Mouse (Mus musculus) liver, adult 2 months (tissue): ENCODE results near the gene Trappc3. TPM values are rescaled to one million over a fixed set of nuclear protein-coding genes. Genes with fewer than 3 reads are reported as not detected.

Experiments
- DNase-seq: peaks from one replicate; pipeline ENCODE4 v3.0.0-alpha.2; 2011; ENCODE audit warnings: low read depth, low spot score; ENCODE audit errors: extremely low read depth
- H3K27ac ChIP-seq: fragments of 200-500 bp; replicated peaks from 2 replicates; pipeline ENCODE4 v1.5.1; 2012; ENCODE audit warnings: low read depth, mild to moderate bottlenecking, control low read depth, inconsistent platforms, low read length; ENCODE audit not compliant: insufficient read depth
- H3K27me3 ChIP-seq: fragments of 200-500 bp; 2 replicates; pipeline ENCODE4 v1.6.1; 2012; ENCODE audit warnings: mild to moderate bottlenecking, moderate library complexity, low read length, inconsistent platforms; ENCODE audit not compliant: control insufficient read depth, insufficient read depth
- H3K36me3 ChIP-seq: fragments of 200-500 bp; 2 replicates; pipeline ENCODE4 v1.6.1; 2012; ENCODE audit warnings: low read length, inconsistent platforms; ENCODE audit not compliant: control insufficient read depth, insufficient read depth
- H3K4me1 ChIP-seq: fragments of 200-500 bp; 2 replicates; pipeline ENCODE4 v1.6.1; 2011; ENCODE audit warnings: low read length; ENCODE audit not compliant: control insufficient read depth, insufficient read depth
- H3K4me3 ChIP-seq: fragments of 200-500 bp; 2 replicates; pipeline ENCODE4 v1.5.1; 2011; ENCODE audit warnings: low read depth, mild to moderate bottlenecking, control low read depth, low read length, moderate library complexity; ENCODE audit not compliant: insufficient read depth
- H3K79me2 ChIP-seq: fragments of 200-500 bp; 2 replicates; pipeline ENCODE4 v1.6.1; 2012; ENCODE audit warnings: inconsistent platforms, mild to moderate bottlenecking, low read length, moderate library complexity; ENCODE audit not compliant: control insufficient read depth, insufficient read depth
- H3K9ac ChIP-seq: fragments of 200-500 bp; 2 replicates; pipeline ENCODE4 v1.6.1; 2012; ENCODE audit warnings: low read depth, mild to moderate bottlenecking, control low read depth, inconsistent platforms, low read length
- CTCF ChIP-seq: fragments of 200-500 bp; IDR thresholded peaks from 2 replicates; pipeline ENCODE4 v1.5.1; 2011; ENCODE audit warnings: low read depth, low read length, control low read depth
- POLR2A ChIP-seq: fragments of 200-500 bp; IDR thresholded peaks from 2 replicates; pipeline ENCODE4 v1.6.1; 2011; ENCODE audit warnings: low read length, control low read depth; ENCODE audit not compliant: insufficient read depth; ENCODE audit errors: extremely low read depth
- WGBS: fragments of 180-500 bp; shearing (Covaris S2); methylation state at CpG from one replicate; pipeline ENCODE4 v1.1.7; 2018; 5-methylcytosine and 5-hydroxymethylcytosine counted together
- polyA plus RNA-seq: library from polyadenylated mRNA; depleted of rRNA; stranded (reverse); fragments of >200 nt; gene quantifications from 2 replicates; pipeline ENCODE4 v1.2.3, GENCODE M21; 2012
- total RNA-seq: library from RNA; depleted of rRNA; stranded (reverse); fragments of >200 nt; gene quantifications from 2 replicates; pipeline ENCODE4 v1.2.3, GENCODE M21; 2014

The Trappc3 gene
- total and polyA plus RNA-seq, 2 experiments: 24.1 to 45.8 TPM

GRCm38 (mm10) chr4:126300916-126301583 is 38.9 kb downstream of the Trappc3 start:
- H3K4me3 ChIP-seq: no peak overlapping the region
- no peaks in the 10 kb centered on the region for H3K79me2 ChIP-seq
- H3K4me1 ChIP-seq: peaks cover 6% of the 10 kb centered on the region; the same call in 1 of the 2 replicates
- 7% methylated on average over 50 of the region's 50 CpGs for WGBS
- H3K27me3 ChIP-seq: peaks cover 11% of the 10 kb centered on the region; the same call in 1 of the 2 replicates
- DNase-seq: no peak
- H3K27ac ChIP-seq: no peak overlapping the region
- no peaks in the 10 kb centered on the region for H3K36me3 ChIP-seq
- no peak overlapping the region for H3K9ac ChIP-seq
- TF ChIP-seq CTCF: no peak
- no peak for TF ChIP-seq POLR2A

GRCm38 (mm10) chr4:126301584-126302309 is 39.6 kb downstream of the Trappc3 start:
- Histone ChIP-seq H3K9ac (no peak overlapping the region), H3K27me3 (peaks cover 9% of the 10 kb centered on the region; the same call in 1 of the 2 replicates), H3K4me1 (0 out of 2 replicates have a peak, but pooled peaks cover 1% of the 10 kb centered on the region), H3K36me3 (no peaks in the 10 kb centered on the region), H3K4me3 (no peak overlapping the region), H3K79me2 (no peaks in the 10 kb centered on the region), H3K27ac (no peak overlapping the region)
- TF ChIP-seq POLR2A: no peak
- TF ChIP-seq CTCF: no peak
- WGBS: 29% methylated on average over 27 of the region's 27 CpGs
- no peak for DNase-seq

DNA sequence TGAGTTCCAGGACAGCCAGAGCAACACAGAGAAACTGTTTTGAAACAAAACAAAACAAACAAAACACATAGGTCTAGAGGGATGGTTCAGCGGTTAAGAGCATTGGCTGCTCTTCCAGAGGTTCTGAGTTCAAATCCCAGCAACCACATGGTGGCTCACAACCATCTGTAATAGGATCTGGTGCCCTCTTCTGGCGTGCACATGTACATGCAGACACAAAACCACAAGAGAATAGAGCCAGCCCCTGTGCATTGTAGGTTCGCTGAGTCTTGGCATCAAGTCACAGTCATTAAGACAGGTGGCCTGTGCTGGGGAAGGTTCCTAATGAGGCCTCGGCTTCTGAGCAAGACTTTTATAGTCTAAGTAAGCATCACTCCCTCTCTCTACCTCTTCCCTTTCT is 41.8 kb downstream of the Trappc3 start:
- Histone ChIP-seq H3K4me3 (no peak overlapping the region), H3K9ac (no peak overlapping the region), H3K36me3 (no peaks in the 10 kb centered on the region), H3K27ac (no peak overlapping the region), H3K4me1 (no peaks in the 10 kb centered on the region), H3K27me3 (peaks cover 9% of the 10 kb centered on the region; the same call in 1 of the 2 replicates), H3K79me2 (no peaks in the 10 kb centered on the region)
- TF ChIP-seq POLR2A (no peak), CTCF (peak; percentile 25; the same call in 1 of the 2 replicates)
- 76% methylated on average over 4 of the region's 4 CpGs for WGBS
- no peak for DNase-seq

GRCm38 (mm10) chr4:126305428-126305827 is 43.3 kb downstream of the Trappc3 start:
- no peaks in the 10 kb centered on the region for H3K79me2 ChIP-seq
- H3K27me3 ChIP-seq: 0 out of 2 replicates have a peak, but pooled peaks cover 5% of the 10 kb centered on the region
- peaks cover 3% of the 10 kb centered on the region; the same call in 1 of the 2 replicates for H3K4me1 ChIP-seq
- WGBS: 87% methylated on average over 1 of the region's 1 CpGs
- H3K9ac ChIP-seq: no peak overlapping the region
- H3K36me3 ChIP-seq: no peaks in the 10 kb centered on the region
- DNase-seq: no peak
- no peak overlapping the region for H3K27ac ChIP-seq
- TF ChIP-seq CTCF (no peak), POLR2A (no peak)
- H3K4me3 ChIP-seq: no peak overlapping the region

DNA sequence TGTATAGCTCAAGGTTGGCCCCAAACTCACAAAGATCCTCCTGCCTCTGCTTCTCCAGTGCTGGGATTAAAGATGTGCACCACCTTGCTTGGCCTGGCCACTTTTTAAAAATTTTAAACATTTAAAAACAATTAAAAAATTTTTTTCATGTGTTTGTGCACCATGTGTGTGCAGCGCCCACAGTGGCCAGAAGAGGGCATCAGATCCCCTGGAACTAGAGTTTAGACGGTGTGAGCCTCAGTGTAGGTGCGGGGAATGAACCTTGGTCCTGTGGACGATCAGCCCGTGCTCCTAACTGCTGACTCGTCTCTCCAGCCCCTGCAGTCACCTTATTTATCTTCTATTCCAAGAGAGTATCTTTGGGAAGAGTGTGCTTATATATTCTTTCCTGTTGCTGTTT is 43.9 kb downstream of the Trappc3 start:
- TF ChIP-seq POLR2A (no peak), CTCF (peak; percentile 15; the same call in 1 of the 2 replicates)
- Histone ChIP-seq H3K9ac (no peak overlapping the region), H3K4me1 (peaks cover 3% of the 10 kb centered on the region; the same call in 1 of the 2 replicates), H3K27me3 (0 out of 2 replicates have a peak, but pooled peaks cover 3% of the 10 kb centered on the region), H3K79me2 (no peaks in the 10 kb centered on the region), H3K27ac (no peak overlapping the region), H3K4me3 (no peak overlapping the region), H3K36me3 (no peaks in the 10 kb centered on the region)
- 92% methylated on average over 6 of the region's 6 CpGs for WGBS
- no peak for DNase-seq

DNA sequence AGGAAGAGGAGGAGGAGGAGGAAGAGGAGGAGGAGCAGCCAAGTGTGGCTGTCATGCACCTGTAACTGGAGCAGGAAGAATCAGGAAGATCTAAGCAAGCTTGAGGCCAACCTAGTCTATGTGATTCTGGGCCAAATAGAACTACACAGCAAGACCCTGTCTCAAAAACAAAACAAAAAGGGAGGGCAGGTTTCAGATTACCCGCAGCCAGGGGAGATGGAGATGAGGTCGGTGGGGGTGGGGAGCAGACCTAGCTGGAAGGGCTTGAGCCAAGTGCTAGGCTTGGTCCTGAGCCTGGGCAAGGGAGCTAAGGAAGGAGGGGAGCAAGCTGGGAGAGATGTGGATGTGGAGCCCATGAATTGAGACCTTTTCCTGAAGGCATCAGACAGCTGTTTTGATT is 44.7 kb downstream of the Trappc3 start:
- DNase-seq: no peak
- no peaks in the 10 kb centered on the region for H3K36me3 ChIP-seq
- H3K4me3 ChIP-seq: no peak overlapping the region
- TF ChIP-seq POLR2A (no peak), CTCF (no peak)
- H3K4me1 ChIP-seq: peaks cover 3% of the 10 kb centered on the region; the same call in 1 of the 2 replicates
- H3K79me2 ChIP-seq: no peaks in the 10 kb centered on the region
- 25% methylated on average over 2 of the region's 2 CpGs for WGBS
- no peak overlapping the region for H3K9ac ChIP-seq
- H3K27ac ChIP-seq: no peak overlapping the region
- H3K27me3 ChIP-seq: no peaks in the 10 kb centered on the region
